Mouse (Mus musculus) stomach, embryonic 16.5 days (tissue): ENCODE measurements at regions not wholly inside any gene's neighbourhood (a gene's known extent, or its start where the extent isn't known, plus 50 kb on each side); places are given as distances from the start of the nearest gene placed in this dataset.
A peak's percentile ranks its signal among the peaks of the same experiment; 100 is the strongest.

Experiments used
- ATAC-seq: fragments of 200-750 bp; cut with Nextera tagmentation; 2 replicates; pipeline ENCODE4 v1.8.0; 2017; ENCODE audit warnings: moderate number of reproducible peaks, moderate TSS enrichment; ENCODE audit not compliant: insufficient read depth, low FRiP score
- H3K27ac ChIP-seq: fragments of 300-500 bp; sonication (generic); 2 replicates; pipeline ENCODE4 v1.5.1; 2014; ENCODE audit warnings: low read length
- H3K27me3 ChIP-seq: fragments of 300-500 bp; sonication (generic); 2 replicates; pipeline ENCODE4 v1.6.1; 2014; ENCODE audit warnings: low read length, control low read depth, mixed read lengths; ENCODE audit not compliant: control insufficient read depth, insufficient read depth
- H3K36me3 ChIP-seq: fragments of 300-500 bp; sonication (generic); 2 replicates; pipeline ENCODE4 v1.6.1; 2014; ENCODE audit warnings: low read length; ENCODE audit not compliant: control insufficient read depth, insufficient read depth
- H3K4me1 ChIP-seq: fragments of 300-500 bp; sonication (generic); 2 replicates; pipeline ENCODE4 v1.6.1; 2014; ENCODE audit warnings: low read length, control low read depth, mixed read lengths; ENCODE audit not compliant: control insufficient read depth, insufficient read depth
- H3K4me2 ChIP-seq: fragments of 300-500 bp; sonication (generic); 2 replicates; pipeline ENCODE4 v1.6.1; 2014; ENCODE audit warnings: low read depth, low read length, mixed read lengths
- H3K4me3 ChIP-seq: fragments of 300-500 bp; sonication (generic); replicated peaks from 2 replicates; pipeline ENCODE4 v1.5.1; 2014; ENCODE audit warnings: mild to moderate bottlenecking, low read length
- H3K9ac ChIP-seq: fragments of 300-500 bp; sonication (generic); 2 replicates; pipeline ENCODE4 v1.6.1; 2014; ENCODE audit warnings: low read length
- H3K9me3 ChIP-seq: fragments of 300-500 bp; sonication (generic); replicated peaks from 2 replicates; pipeline ENCODE4 v1.6.1; 2016; ENCODE audit warnings: low read length, control low read depth; ENCODE audit not compliant: control insufficient read depth
- WGBS: fragments of 180-500 bp; shearing (Covaris S2); extraction: QIAGEN DNeasy Blood & Tissue Kit; methylation state at CpG from one replicate; pipeline ENCODE4 v1.1.7; 2014; 5-methylcytosine and 5-hydroxymethylcytosine counted together

- Histone ChIP-seq H3K4me3 (no peak overlapping the region), H3K9me3 (no peaks in the 10 kb centered on the region), H3K4me2 (no peak overlapping the region), H3K36me3 (no peaks in the 10 kb centered on the region), H3K4me1 (peaks cover 47% of the 10 kb centered on the region), H3K9ac (no peak overlapping the region), H3K27ac (no peak overlapping the region; the same call in 1 of the 2 replicates), H3K27me3 (no peaks in the 10 kb centered on the region)
- WGBS = 78% methylated on average over 6 of the region's 6 CpGs
- ATAC-seq = no peak
Observed at GRCm38 (mm10) chr12:86821183-86821582, 63.4 kb downstream of the Irf2bpl start.

DNA sequence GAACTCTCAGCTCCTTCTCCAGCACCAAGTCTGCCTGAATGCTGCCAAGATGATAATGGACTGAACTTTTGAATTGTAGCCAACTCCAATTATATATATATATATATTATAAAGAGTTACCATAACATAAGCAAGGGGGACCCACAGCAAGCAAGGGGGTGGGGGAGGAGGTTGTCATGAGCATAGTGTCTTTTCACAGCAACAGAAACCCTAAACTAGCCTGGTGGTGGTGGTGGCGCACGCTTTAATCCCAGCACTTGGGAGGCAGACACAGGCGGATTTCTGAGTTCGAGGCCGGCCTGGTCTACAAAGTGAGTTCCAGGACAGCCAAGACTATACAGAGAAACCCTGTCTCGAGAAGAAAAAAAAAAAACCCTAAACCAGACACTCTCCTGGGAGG lies 65.0 kb downstream of the Irf2bpl start:
- Histone ChIP-seq H3K27me3 (no peaks in the 10 kb centered on the region), H3K27ac (no peak overlapping the region), H3K36me3 (no peaks in the 10 kb centered on the region), H3K9me3 (no peaks in the 10 kb centered on the region), H3K4me2 (no peak overlapping the region), H3K4me1 (peaks cover 35% of the 10 kb centered on the region), H3K4me3 (no peak overlapping the region), H3K9ac (no peak overlapping the region)
- WGBS = 94% methylated on average over 6 of the region's 6 CpGs
- no peak for ATAC-seq

GRCm38 (mm10) chr12:86819163-86819562 lies 65.4 kb downstream of the Irf2bpl start:
- Histone ChIP-seq H3K4me1 (peaks cover 31% of the 10 kb centered on the region), H3K27ac (no peak overlapping the region), H3K27me3 (no peaks in the 10 kb centered on the region), H3K4me2 (no peak overlapping the region), H3K36me3 (no peaks in the 10 kb centered on the region), H3K9ac (no peak overlapping the region), H3K4me3 (no peak overlapping the region), H3K9me3 (no peaks in the 10 kb centered on the region)
- WGBS = 84% methylated on average over 5 of the region's 5 CpGs
- ATAC-seq = no peak

- Histone ChIP-seq H3K4me3 (no peak overlapping the region), H3K4me1 (peaks cover 22% of the 10 kb centered on the region), H3K27me3 (no peaks in the 10 kb centered on the region), H3K27ac (no peak overlapping the region), H3K4me2 (no peak overlapping the region), H3K36me3 (no peaks in the 10 kb centered on the region), H3K9ac (no peak overlapping the region), H3K9me3 (no peaks in the 10 kb centered on the region)
- ATAC-seq = no peak
- WGBS = 15% methylated on average over 2 of the region's 2 CpGs
Observed at GRCm38 (mm10) chr12:86818201-86818600, 66.4 kb downstream of the Irf2bpl start.

DNA sequence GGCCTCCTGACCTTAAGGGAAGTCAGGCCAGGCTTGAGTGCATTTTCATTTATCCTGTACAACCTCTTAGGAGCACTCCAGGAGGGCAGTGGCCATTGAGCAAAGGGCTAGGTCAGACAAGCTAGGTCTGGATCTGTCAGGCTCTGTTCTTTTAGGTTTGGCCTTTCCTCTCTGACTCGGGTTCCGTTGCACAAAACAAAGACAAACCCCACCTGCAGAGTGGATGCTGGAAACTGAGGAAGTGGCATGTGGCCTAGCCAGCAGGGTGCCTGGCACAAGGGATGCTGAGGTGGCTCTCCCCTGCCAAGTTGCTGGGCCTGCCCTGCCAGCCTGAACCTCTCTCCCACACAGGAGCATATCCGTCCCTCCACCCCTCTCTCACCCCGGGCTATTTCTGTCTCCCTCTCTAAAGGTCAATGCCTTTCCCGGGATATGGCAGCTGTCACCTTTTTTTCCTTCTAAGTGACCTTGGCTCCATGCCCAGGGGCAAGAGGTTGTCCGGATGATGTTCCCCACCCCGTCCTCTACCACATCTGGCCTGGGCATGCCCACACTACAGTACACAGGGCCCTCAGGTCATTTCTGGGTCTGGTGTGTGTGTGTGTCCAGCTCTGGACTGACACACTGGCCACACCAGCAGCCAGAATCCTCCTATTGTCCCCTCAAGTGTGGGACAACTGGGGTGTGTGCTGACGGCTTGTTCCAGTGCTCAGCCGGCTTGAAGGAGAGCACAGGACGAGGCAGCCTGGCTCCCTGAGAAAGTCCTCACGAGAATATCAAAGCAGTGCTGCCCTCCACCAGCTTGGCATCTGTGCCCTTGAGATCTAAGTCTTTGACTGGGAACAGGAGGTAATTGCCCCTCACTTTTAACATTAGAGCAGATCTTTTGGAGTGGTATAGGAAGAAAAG lies 67.6 kb downstream of the Irf2bpl start:
- no peaks in the 10 kb centered on the region for H3K27me3 ChIP-seq
- H3K36me3 ChIP-seq = no peaks in the 10 kb centered on the region
- no peak overlapping the region for H3K4me2 ChIP-seq
- no peaks in the 10 kb centered on the region for H3K9me3 ChIP-seq
- peaks cover 20% of the 10 kb centered on the region for H3K4me1 ChIP-seq
- peak overlapping the region; percentile 49 for H3K27ac ChIP-seq
- peak; percentile 29; the same call in 1 of the 2 replicates for ATAC-seq
- H3K9ac ChIP-seq = 0 out of 2 replicates have a peak overlapping the region, but pooled peaks have one; percentile 8
- no peak overlapping the region for H3K4me3 ChIP-seq
- WGBS = 58% methylated on average over 11 of the region's 11 CpGs

- Histone ChIP-seq H3K9ac (0 out of 2 replicates have a peak overlapping the region, but pooled peaks have one; percentile 8), H3K4me1 (peaks cover 22% of the 10 kb centered on the region), H3K27me3 (no peaks in the 10 kb centered on the region), H3K9me3 (no peaks in the 10 kb centered on the region), H3K36me3 (no peaks in the 10 kb centered on the region), H3K4me2 (no peak overlapping the region), H3K4me3 (no peak overlapping the region), H3K27ac (peak overlapping the region; percentile 49)
- peak; percentile 45; the same call in 1 of the 2 replicates for ATAC-seq
- 4% methylated on average over 6 of the region's 6 CpGs for WGBS
Observed at GRCm38 (mm10) chr12:86816171-86816701, 68.4 kb downstream of the Irf2bpl start.

GRCm38 (mm10) chr12:86814740-86815139 lies 69.9 kb downstream of the Irf2bpl start:
- 93% methylated on average over 7 of the region's 7 CpGs for WGBS
- Histone ChIP-seq H3K27ac (no peak overlapping the region), H3K4me3 (no peak overlapping the region), H3K9me3 (no peaks in the 10 kb centered on the region), H3K4me2 (no peak overlapping the region), H3K27me3 (no peaks in the 10 kb centered on the region), H3K36me3 (no peaks in the 10 kb centered on the region), H3K4me1 (peaks cover 32% of the 10 kb centered on the region), H3K9ac (no peak overlapping the region)
- ATAC-seq = no peak
